Mouse (Mus musculus) cerebellum, adult 2 months (tissue): ENCODE measurements at regions not wholly inside any gene's neighbourhood (a gene's known extent, or its start where the extent isn't known, plus 50 kb on each side); places are given as distances from the start of the nearest gene placed in this dataset.

Experiments
- CTCF ChIP-seq: fragments of 200-500 bp; IDR thresholded peaks from 2 replicates; pipeline ENCODE4 v1.5.1; 2011; ENCODE audit warnings: low read depth, mild to moderate bottlenecking, control low read depth, low read length, moderate library complexity, borderline replicate concordance; ENCODE audit not compliant: insufficient read depth
- POLR2A ChIP-seq: fragments of 200-500 bp; IDR thresholded peaks from 2 replicates; pipeline ENCODE4 v1.6.1; 2011; ENCODE audit warnings: low read length, control low read depth, borderline replicate concordance; ENCODE audit not compliant: insufficient read depth

GRCm38 (mm10) chr6:117701547-117701946 is 139.4 kb upstream of the Zfp637 start:
- TF ChIP-seq POLR2A (no peak), CTCF (no peak)
